Mouse (Mus musculus) spleen, adult 2 months (tissue): Measurements from ENCODE around the gene Pxdn.

Experiments
- CTCF ChIP-seq: fragments of 200-500 bp; IDR thresholded peaks from 2 replicates; pipeline ENCODE4 v1.5.1; 2011; ENCODE audit warnings: mild to moderate bottlenecking, inconsistent platforms; ENCODE audit not compliant: insufficient read depth, insufficient read length, insufficient replicate concordance; ENCODE audit errors: extremely low read depth
- POLR2A ChIP-seq: fragments of 200-500 bp; IDR thresholded peaks from 2 replicates; pipeline ENCODE4 v1.6.1; 2011; ENCODE audit warnings: low read depth, low read length, inconsistent platforms

DNA sequence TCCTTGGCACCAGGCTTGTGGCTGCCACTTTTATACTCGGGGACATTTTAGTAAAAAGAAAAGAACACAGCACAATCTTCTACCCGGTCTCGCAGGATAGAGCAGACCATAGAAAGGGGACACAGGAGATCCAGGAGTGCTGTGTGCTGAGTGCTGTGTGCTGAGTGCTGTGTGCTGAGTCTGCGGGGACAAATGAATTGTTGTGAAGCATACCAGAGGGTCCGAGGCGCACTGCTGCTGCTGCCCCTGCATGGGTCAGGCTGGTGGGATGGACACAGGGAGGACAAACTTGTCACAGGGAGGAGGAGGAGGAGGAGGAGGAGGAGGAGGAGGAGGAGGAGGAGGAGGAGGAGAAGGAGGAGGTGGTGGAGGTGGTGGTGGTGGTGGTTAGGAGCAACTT, 111.4 kb downstream of the Pxdn start:
- TF ChIP-seq POLR2A (no peak), CTCF (no peak)
